Mouse (Mus musculus) lung, postnatal 10 days (tissue): ENCODE data around the gene Topors.
"Not testable (repeated sequence)": the region's sequence is repeated elsewhere in the genome, so short reads cannot be mapped to it uniquely, and the experiment has no call there.

Experiments
- DNase-seq: peaks from one replicate; pipeline ENCODE4 v3.0.0; 2021

Gene Topors

GRCm38 (mm10) chr4:40269430-40270032 lies at the start of gene Topors, which contains the start of gene Smim27:
Gene Topors, minus strand, starts transcription at chr4:40269850.
Gene Smim27, plus strand, starts transcription at chr4:40269579.
- DNase-seq, result peak; percentile 98

GRCm38 (mm10) chr4:40317404-40317803 lies 47.8 kb upstream of the Topors start:
- DNase-seq, result no peak

- DNase-seq, result no peak
Measured at GRCm38 (mm10) chr4:40313026-40313425, 43.4 kb upstream of the Topors start.

DNA sequence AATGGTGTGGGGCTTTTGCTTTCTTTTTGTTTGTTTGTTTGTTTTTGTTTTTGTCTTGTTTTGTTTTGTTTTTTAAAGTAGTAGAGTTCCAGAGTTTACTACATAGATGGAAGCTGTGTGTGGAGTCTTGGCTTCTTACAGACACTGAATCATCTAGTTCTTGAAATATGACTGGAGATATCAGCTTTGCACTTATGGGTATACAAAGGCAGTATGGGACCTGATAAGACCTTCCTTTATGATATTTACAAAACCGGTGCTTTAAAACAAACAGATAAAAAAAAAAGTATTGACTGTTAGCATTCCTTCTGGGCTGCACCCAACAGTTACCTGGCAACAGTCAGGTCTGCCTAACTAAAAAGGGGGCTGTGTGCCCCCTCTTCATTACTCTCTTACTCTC lies 42.6 kb upstream of the Topors start:
- no peak for DNase-seq

DNA sequence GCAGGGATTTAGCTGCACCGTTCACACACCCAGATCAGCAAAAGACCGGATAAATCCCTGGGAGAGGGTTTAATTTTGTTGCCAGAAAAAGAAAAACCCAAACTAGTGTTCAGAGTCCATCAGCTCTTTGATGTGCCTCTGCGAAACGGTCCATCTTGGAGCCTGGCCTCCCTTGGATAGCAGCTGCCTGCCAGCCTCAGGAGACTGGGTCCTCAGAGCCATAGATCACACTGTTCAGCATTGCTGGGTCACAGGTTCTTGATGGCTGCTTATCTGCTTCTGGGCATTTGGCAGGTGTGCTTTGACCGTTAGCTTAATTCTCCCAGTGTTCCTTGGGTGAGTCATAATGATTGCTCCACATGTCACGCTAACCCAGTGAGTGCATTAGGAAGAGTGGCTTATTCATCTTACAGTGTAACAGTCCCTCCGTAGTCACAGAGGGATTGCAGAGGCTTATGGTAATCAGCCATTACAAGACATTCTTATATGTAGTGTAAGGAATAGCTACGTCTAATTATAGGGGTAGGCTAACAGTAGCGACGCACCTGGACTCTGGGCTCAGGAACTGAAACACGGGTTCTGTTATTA lies 41.2 kb upstream of the Topors start:
- DNase-seq, result no peak

DNA sequence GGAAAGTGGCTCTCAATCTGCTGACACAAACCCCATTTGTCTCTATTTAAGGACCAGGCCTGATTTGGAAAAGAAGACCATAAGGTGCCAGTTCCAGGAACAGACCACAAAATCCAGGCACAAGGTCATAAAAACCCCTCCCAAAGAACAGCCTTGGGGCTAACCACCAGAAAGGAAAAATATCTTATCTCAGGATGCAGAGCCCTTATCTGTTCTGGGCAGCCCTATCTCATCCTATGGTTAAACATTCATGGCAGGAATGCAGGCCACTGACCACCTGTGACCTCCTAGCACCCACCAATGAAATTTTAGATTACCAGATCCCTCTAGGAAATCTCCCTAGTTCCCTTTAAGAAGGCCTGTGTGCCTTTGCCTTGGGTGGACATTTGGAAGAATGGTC lies 40.0 kb upstream of the Topors start:
- no peak for DNase-seq

DNA sequence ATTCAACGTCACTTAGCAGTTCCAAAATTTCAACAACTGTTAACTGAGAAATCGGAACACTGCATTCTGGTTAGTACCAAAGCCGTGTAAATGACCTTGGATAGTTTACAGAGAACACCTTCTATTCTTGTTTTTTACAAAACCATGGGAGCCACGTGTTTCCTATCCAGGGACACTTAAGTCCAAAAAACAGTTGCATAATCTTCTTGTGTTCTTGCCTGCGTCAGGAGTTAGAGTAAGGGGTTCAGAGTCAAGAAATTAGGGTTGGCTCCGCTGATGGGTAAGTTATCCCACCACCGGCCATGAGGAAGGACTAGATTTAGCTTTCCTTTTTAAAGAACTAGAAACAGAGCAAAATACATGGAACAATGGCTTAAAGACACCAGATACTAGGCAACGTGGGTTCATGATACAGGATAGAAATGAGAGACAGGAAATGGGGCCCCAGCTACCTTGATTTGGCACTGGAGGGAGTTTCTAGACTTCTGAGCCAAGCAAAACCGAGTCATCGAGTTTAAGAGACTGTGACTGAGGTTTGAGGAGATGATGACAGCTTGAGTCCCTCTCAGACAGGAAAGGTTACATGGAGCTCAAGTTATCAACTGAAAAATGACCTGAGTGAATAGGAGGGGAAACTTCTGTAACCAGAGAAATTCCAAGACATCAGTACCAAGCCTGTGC lies 32.9 kb upstream of the Topors start:
- no peak for DNase-seq

- DNase-seq, result peak; percentile 83
Measured at GRCm38 (mm10) chr4:40301076-40301789, 31.6 kb upstream of the Topors start.

GRCm38 (mm10) chr4:40299169-40299568 lies 29.5 kb upstream of the Topors start:
- DNase-seq, result no peak

DNA sequence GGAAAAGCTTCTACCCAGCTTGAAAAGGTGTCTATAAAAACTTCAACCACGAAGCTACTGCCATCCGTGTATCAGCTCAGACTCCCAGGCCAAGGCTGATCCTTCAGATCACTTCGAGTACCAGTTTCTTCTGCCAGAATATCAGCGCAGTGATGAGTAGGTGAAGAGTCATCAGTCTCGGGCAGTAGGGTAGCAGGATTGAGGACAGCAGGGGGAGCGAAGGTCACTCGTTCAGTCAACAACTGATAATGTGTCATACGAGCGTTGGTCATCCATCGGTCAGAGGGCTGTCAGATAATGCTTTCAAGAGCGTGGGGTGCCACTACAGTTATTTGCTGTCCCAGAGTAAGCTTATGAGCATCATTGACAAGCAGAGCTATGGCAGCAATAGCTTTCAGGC lies 21.9 kb upstream of the Topors start:
- not testable (repeated sequence) for DNase-seq

GRCm38 (mm10) chr4:40289046-40289445 lies 19.4 kb upstream of the Topors start:
- DNase-seq, result no peak

GRCm38 (mm10) chr4:40287415-40287814 lies 17.8 kb upstream of the Topors start:
- DNase-seq, result no peak

DNA sequence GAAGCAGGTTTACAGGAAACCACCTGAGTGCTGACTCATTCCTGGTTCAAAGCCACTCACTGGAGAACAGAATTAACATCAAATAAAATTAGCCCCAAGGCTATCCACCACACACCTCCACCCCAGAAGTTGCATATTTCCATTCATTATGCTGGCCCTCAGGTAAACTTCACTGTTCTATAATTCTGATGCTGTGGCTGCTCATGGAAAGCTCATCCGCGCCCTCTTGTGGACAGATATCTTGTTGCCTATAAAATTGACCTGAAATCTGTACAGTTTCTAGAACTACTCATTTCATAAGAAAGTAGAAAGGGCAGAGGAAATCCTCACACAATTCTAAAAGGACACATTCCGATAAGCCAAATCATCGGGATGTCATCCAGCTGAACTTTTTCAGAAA lies 15.9 kb upstream of the Topors start:
- peak; percentile 80 for DNase-seq

- peak; percentile 96 for DNase-seq
Measured at GRCm38 (mm10) chr4:40279276-40279900, 9.7 kb upstream of the Topors start, which contains the start of gene Ndufb6. Gene Ndufb6, minus strand, starts transcription at chr4:40279421.

DNA sequence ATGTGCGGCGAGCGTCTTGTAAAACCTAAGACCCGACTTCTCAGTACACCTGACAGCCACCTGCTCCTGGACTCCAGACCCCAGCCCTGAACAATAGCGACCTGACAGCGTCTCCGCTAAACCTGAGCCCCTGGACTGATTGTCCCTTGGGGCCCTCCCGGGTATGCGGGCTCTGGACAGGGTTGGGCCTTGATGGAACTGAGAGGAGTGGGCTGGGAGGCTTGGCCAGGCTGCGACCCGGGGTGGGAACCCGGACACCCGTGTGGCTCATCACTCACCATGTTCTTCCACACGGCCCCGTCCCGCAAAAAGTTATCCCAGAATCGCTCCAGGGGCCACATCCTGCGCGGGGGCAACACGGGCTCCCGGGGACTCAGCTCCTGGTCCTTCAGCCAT lies 9.2 kb upstream of the Topors start:
- DNase-seq, result no peak

DNA sequence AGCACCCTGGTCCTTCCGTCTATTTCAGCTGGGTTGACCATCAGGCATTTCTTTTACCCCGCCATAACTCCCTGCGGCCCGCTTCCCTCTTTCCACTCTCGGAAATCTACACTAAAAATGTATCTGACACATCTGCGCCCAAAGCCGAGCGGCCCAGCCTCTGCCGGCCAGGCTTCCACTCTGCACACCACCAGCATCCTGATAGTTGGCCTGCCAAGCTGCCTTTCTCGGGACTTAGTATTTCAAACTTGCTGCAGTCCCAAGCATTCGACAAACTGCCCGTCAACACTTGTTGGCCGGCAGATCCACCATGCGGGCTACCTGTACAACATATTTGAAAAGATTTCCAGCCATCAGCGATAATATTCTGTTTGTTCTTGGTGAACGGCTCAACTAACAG lies 815 bp downstream of the Topors start:
- no peak for DNase-seq

DNA sequence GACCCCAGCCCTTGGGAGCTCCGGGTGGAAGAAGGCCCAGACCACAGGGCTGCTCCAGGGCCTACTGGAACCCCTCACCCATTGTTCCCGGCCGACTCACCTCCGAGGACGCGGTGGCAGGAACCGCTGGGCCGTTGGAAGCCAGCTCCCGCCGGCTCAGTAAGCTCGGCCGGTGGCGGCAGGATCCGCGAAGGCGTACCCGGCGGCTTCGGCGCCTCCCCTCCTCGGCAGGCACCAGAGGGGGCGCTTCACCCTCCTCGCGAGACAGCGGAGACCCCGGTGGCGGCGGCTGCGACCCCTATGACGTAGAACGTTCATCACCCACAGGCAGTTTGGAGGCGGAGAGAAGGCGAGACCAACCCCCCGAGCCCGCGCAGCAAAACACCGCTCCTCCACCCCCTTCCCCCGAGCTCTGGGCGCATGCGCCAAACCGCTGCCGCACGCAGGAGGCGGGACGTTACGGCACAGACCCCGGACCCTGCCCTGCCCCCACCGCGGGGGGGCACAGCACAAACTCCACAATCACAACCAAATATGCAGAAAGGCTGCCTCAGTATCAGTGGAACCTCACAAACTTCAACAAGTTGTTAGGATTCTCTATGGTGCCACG lies 1.3 kb downstream of the Topors start:
- peak; percentile 95 for DNase-seq

DNA sequence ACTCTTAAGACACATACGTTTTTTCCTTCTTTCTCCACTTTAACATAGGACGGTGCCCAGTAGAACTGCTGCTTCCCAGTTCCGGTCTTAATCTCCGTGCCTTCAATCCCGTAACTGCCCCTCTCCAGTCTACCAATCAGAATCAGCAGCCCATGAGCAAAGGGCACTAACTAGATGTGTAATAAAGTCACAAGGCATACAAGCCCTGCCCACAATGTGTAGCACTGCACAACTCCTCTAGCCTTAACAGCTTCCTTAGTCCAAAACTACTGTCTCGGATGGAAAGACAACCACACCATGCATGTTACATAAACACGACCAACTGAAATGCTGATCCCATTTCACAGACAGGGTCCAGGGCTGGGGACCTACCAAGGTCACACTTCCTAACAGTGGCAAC lies 2.0 kb downstream of the Topors start:
- DNase-seq, result peak; percentile 23

- DNase-seq, result peak; percentile 42
Measured at GRCm38 (mm10) chr4:40264321-40264720, 5.3 kb downstream of the Topors start.

DNA sequence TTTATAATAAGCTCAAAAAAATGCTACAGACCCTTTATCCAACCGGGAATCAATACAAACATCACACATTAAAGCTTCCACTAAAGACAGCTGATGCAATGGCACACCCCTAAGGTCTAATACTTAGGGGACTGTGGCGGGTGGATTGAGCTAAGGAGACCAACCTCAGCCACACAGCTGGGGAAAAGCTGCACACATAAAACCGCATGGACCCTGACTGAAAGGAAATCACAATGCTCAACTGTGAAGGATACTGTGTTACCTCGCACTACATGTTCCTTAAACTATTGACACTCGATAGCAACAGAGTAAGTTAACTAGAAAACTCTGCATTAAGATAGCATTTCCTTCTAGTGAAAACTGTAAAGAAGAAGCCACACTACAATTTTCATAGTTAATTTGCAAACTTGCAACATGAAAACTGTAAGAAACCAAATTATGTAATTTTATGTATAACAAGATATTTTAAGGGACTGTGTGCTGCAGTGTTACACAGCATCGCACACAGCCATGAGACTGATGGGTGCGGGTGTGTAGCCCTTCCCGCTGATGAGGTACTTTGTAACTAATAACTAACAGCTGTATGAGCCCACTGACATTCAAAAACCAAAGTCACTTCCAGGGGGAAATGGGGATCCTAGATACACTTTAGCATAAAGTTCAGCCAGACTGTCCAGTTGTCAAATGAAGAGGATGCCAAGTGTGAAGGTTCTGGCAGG lies 15.1 kb downstream of the Topors start:
- no peak for DNase-seq

- DNase-seq, result no peak
Measured at GRCm38 (mm10) chr4:40253766-40254165, 15.9 kb downstream of the Topors start.

DNA sequence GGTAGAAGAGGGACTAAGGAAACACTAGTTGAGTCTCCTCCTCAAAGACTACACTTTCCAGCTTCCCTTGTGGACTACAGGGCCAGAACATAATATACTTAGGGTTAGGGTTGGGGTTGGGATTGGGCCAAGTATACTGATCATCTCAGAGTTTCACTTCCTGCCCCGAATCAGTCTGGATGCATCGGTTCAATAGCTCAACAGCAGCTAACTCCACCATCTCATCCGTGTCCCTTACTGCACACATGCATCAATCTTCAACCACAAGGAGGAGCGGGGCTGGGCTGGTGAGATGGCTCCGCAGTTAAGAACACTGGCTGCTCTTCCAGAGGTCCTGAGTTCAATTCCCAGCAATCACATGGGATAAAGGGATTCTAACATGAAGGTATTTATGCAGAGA lies 18.7 kb downstream of the Topors start:
- no peak for DNase-seq
